ENCODE assay signal across 9 mouse cellular contexts in the genomic region with DNA sequence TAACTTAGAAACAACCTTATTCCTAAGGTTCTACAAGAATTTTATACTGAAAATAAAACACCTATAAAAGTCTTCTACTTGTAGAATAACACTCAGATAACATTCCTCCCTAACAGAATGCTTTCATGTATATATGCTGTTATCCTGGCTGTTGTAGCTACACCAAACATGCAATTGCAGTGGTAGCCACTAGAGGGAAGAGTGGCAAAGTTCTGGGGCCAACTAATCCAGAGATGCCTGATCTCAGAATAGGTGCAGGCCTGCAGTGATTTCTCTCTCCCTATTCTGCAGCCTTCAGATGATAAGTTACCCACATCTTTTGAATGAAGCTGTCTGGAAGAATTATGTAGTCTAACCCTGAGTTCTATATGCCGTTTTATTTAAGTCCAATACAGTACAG.
DNase-seq lines count a peak whose midpoint lies in the region; ATAC-seq and TF ChIP-seq lines count a peak whose summit lies in the region.
"Had no signal": no experiment of that assay in that cellular context is flagged by ENCODE, and none has a peak within 500 bp of the region (broad histone marks: within the 10 kb centered on the region; RNA-seq: fewer than 3 reads in every experiment).

No protein-coding gene starts in this region.

- no peak overlapping the region for H3K4me2 ChIP-seq in kidney, embryonic 15.5 days
- H3K4me2 ChIP-seq in hindbrain, embryonic 15.5 days = no peak overlapping the region
- H3K4me2 ChIP-seq in neural tube, embryonic 11.5 days (ENCODE audit: low read depth) = no peak overlapping the region
- H3K4me2 ChIP-seq: limb, embryonic 15.5 days had no signal

- no peak overlapping the region for H3K9ac ChIP-seq in kidney, embryonic 15.5 days
- no peak overlapping the region for H3K9ac ChIP-seq in hindbrain, embryonic 15.5 days
- no peak overlapping the region for H3K9ac ChIP-seq in neural tube, embryonic 11.5 days (ENCODE audit: low read length)
- H3K9ac ChIP-seq: limb, embryonic 15.5 days had no signal

- no peaks in the 10 kb centered on the region for H3K27me3 ChIP-seq in kidney, embryonic 15.5 days
- no peaks in the 10 kb centered on the region for H3K27me3 ChIP-seq in hindbrain, embryonic 15.5 days
- H3K27me3 ChIP-seq in neural tube, embryonic 11.5 days (ENCODE audit: control insufficient read depth, insufficient read depth, low read length) = no peaks in the 10 kb centered on the region
- H3K27me3 ChIP-seq: limb, embryonic 15.5 days had no signal

- H3K36me3 ChIP-seq in kidney, embryonic 15.5 days = no peaks in the 10 kb centered on the region
- H3K36me3 ChIP-seq in hindbrain, embryonic 15.5 days = no peaks in the 10 kb centered on the region
- H3K36me3 ChIP-seq in neural tube, embryonic 11.5 days (ENCODE audit: control insufficient read depth, insufficient read depth, low read length) = no peaks in the 10 kb centered on the region
- H3K36me3 ChIP-seq: limb, embryonic 15.5 days had no signal

- H3K9me3 ChIP-seq in kidney, embryonic 15.5 days (replicated peaks) = no peaks in the 10 kb centered on the region
- no peaks in the 10 kb centered on the region for H3K9me3 ChIP-seq in hindbrain, embryonic 15.5 days
- no peaks in the 10 kb centered on the region for H3K9me3 ChIP-seq in neural tube, embryonic 11.5 days (ENCODE audit: control insufficient read depth, low read length)
- H3K9me3 ChIP-seq: limb, embryonic 15.5 days had no signal

- H3K4me1 ChIP-seq in kidney, embryonic 15.5 days = no peaks in the 10 kb centered on the region
- H3K4me1 ChIP-seq in hindbrain, embryonic 15.5 days (replicated peaks) = no peaks in the 10 kb centered on the region
- H3K4me1 ChIP-seq in neural tube, embryonic 11.5 days (ENCODE audit: control insufficient read depth, insufficient read depth, low read length) = no peaks in the 10 kb centered on the region
- H3K4me1 ChIP-seq: limb, embryonic 15.5 days had no signal

- no peak for ATAC-seq in kidney, embryonic 15.5 days (replicated peaks; ENCODE audit: low FRiP score)
- ATAC-seq in hindbrain, embryonic 15.5 days (ENCODE audit: low FRiP score, low read depth) = peak; percentile 61; the same call in 1 of the 2 replicates
- ATAC-seq in neural tube, embryonic 11.5 days (ENCODE audit: insufficient read depth, low FRiP score, low TSS enrichment) = peak; percentile 65; the same call in 1 of the 2 replicates

- TF ChIP-seq CTCF in left cerebral cortex, adult 2 months (IDR thresholded peaks at IDR 0.05) = peak; percentile 85

- peak; percentile 4 for DNase-seq in kidney, adult 18-20 months
- peak; percentile 62 for DNase-seq in ZHBTc4 (ENCODE audit: low read depth, low spot score)
- peak; percentile 83 for DNase-seq in embryo, embryonic 10.5 days (ENCODE audit: low spot score)
- peak; percentile 68 to 73 for DNase-seq in left cerebral cortex, adult 2 months (ENCODE audit: extremely low spot score in 1 of 2, low spot score in 2 of 2)
- DNase-seq in neural tube, embryonic 11.5 days (ENCODE audit: low spot score) = peak; percentile 42
- DNase-seq in spleen, postnatal 10 days (ENCODE audit: low spot score in 2 of 2) = no peak

- intact Hi-C loops in left cerebral cortex, adult 2 months (cut with DNase I) = no loop called here

- H3K27ac ChIP-seq in kidney, embryonic 15.5 days = no peak overlapping the region
- no peak overlapping the region for H3K27ac ChIP-seq in hindbrain, embryonic 15.5 days (replicated peaks)
- H3K27ac ChIP-seq in left cerebral cortex, adult 2 months = no peak overlapping the region
- no peak overlapping the region for H3K27ac ChIP-seq in neural tube, embryonic 11.5 days (ENCODE audit: low read depth, low read length)
- H3K27ac ChIP-seq: limb, embryonic 15.5 days had no signal

- no peak overlapping the region for H3K4me3 ChIP-seq in kidney, embryonic 15.5 days (replicated peaks)
- H3K4me3 ChIP-seq in hindbrain, embryonic 15.5 days = no peak overlapping the region
- no peak overlapping the region for H3K4me3 ChIP-seq in left cerebral cortex, adult 2 months
- no peak overlapping the region for H3K4me3 ChIP-seq in neural tube, embryonic 11.5 days (ENCODE audit: low read depth, low read length)
- H3K4me3 ChIP-seq: limb, embryonic 15.5 days had no signal

- WGBS in kidney, embryonic 15.5 days = 18% methylated on average over 1 of the region's 1 CpGs
- WGBS in hindbrain, embryonic 15.5 days = 22% methylated on average over 1 of the region's 1 CpGs
- 28% methylated on average over 1 of the region's 1 CpGs for WGBS in neural tube, embryonic 11.5 days

Comparison
In these comparisons a context has a peak if more than half of its experiments do, and no peak if none do; other contexts are left out.
1. DNase-seq: peak in kidney, adult 18-20 months (single experiment), ZHBTc4 (single experiment), embryo, embryonic 10.5 days (single experiment), left cerebral cortex, adult 2 months (2 of 2) and neural tube, embryonic 11.5 days (single experiment); none in spleen, postnatal 10 days (0 of 2).